Mouse (Mus musculus) cerebellum, adult 2 months (tissue): Measurements from ENCODE around the gene Rragc.

Experiments used
- CTCF ChIP-seq: fragments of 200-500 bp; IDR thresholded peaks from 2 replicates; pipeline ENCODE4 v1.5.1; 2011; ENCODE audit warnings: low read depth, mild to moderate bottlenecking, control low read depth, low read length, moderate library complexity, borderline replicate concordance; ENCODE audit not compliant: insufficient read depth
- POLR2A ChIP-seq: fragments of 200-500 bp; IDR thresholded peaks from 2 replicates; pipeline ENCODE4 v1.6.1; 2011; ENCODE audit warnings: low read length, control low read depth, borderline replicate concordance; ENCODE audit not compliant: insufficient read depth

DNA sequence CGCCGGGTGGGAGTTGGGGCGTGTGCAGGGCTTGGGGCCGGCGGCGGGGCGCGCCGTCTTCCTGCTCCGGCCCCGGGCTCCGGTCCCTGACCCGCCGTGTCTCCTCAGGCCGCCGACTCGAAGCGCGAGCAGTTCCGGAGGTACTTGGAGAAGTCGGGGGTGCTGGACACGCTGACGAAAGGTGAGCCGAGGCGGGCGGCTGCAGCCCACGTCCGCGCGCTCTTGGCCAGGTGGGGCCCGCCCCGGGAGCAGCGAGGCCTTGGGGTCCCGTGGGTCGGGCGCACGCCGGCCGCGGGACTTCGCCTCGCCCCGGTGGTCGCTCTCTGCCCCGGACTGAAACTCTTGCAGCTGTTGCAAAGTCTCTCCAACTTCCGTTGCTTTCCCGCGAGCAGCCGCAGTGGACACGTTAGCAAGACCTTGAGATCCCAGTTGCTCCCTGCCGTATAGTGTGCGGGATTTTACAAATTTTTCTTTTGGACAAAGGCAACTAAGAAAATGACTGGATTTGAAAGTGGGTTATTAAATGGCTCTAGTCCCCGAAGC is 12.0 kb upstream of the Rragc start:
- TF ChIP-seq POLR2A (no peak), CTCF (no peak)
